Mouse (Mus musculus): ENCODE measurements around the gene Pmm2. TPM values are rescaled to one million over a fixed set of nuclear protein-coding genes. Genes with fewer than 3 reads are reported as not detected.

The Pmm2 gene
- polyA plus RNA-seq (2015; fragmentation: Illumina TruSeq; extraction: RNeasy Lipid Tissue Mini Kit (QIAGEN cat#74804); ENCODE audit: insufficient read depth, low read depth, low replicate concordance), result 18.3 TPM

GRCm38 (mm10) chr16:8637217-8638051 lies at the start of gene Pmm2, which contains the start of gene Tmem186:
Gene Pmm2 (plus strand): TSS chr16:8637674.
Gene Tmem186 (minus strand): TSS chr16:8637712.

GRCm38 (mm10) chr16:8671551-8672349 lies 34.3 kb downstream of the Pmm2 start, which contains the start of gene Carhsp1:
Gene Carhsp1 (minus strand): TSS chr16:8672155.

GRCm38 (mm10) chr16:8680470-8680869 lies 43.0 kb downstream of the Pmm2 start, which contains the start of gene Gm5767:
Gene Gm5767 (plus strand): TSS chr16:8680770.

Other genes with a start within 250 kb of the Pmm2 start
- gene Tmem114, start 212.5 kb upstream of the Pmm2 start, polyA plus RNA-seq (2015; fragmentation: Illumina TruSeq; extraction: RNeasy Lipid Tissue Mini Kit (QIAGEN cat#74804); ENCODE audit: insufficient read depth, low read depth, low replicate concordance), result not detected
- gene Mettl22, start 166.9 kb upstream of the Pmm2 start, polyA plus RNA-seq (2015; fragmentation: Illumina TruSeq; extraction: RNeasy Lipid Tissue Mini Kit (QIAGEN cat#74804); ENCODE audit: insufficient read depth, low read depth, low replicate concordance), result 1.7 TPM
- 5.0 TPM for gene Abat, start 124.2 kb upstream of the Pmm2 start, polyA plus RNA-seq (2015; fragmentation: Illumina TruSeq; extraction: RNeasy Lipid Tissue Mini Kit (QIAGEN cat#74804); ENCODE audit: insufficient read depth, low read depth, low replicate concordance)
- gene Tmem186, start within 50 bp of the Pmm2 start, polyA plus RNA-seq (2015; fragmentation: Illumina TruSeq; extraction: RNeasy Lipid Tissue Mini Kit (QIAGEN cat#74804); ENCODE audit: insufficient read depth, low read depth, low replicate concordance), result 4.4 TPM
- 17.2 TPM for gene Carhsp1, start 34.5 kb downstream of the Pmm2 start, polyA plus RNA-seq (2015; fragmentation: Illumina TruSeq; extraction: RNeasy Lipid Tissue Mini Kit (QIAGEN cat#74804); ENCODE audit: insufficient read depth, low read depth, low replicate concordance)
- gene Gm5767, start 43.1 kb downstream of the Pmm2 start, polyA plus RNA-seq (2015; fragmentation: Illumina TruSeq; extraction: RNeasy Lipid Tissue Mini Kit (QIAGEN cat#74804); ENCODE audit: insufficient read depth, low read depth, low replicate concordance), result not detected
- gene Usp7, start 154.6 kb downstream of the Pmm2 start, polyA plus RNA-seq (2015; fragmentation: Illumina TruSeq; extraction: RNeasy Lipid Tissue Mini Kit (QIAGEN cat#74804); ENCODE audit: insufficient read depth, low read depth, low replicate concordance), result 22.3 TPM
- gene 1810013L24Rik, start 192.4 kb downstream of the Pmm2 start, polyA plus RNA-seq (2015; fragmentation: Illumina TruSeq; extraction: RNeasy Lipid Tissue Mini Kit (QIAGEN cat#74804); ENCODE audit: insufficient read depth, low read depth, low replicate concordance), result 10.9 TPM

Data from pancreas, adult 10 weeks (tissue).